Mouse (Mus musculus): ENCODE measurements around the gene Ndrg4. TPM values are rescaled to one million over a fixed set of nuclear protein-coding genes. Genes with fewer than 3 reads are reported as not detected.

Ndrg4 gene
- 955 and 1,153 TPM in 2 replicates for polyA plus RNA-seq (2021; fragmentation: Nextera tagmentation)
- long read RNA-seq, experiment 1, transcript Ndrg4-201 (17 exons, 3,101 nt), result minor isoform, 1,019 of 9,267 reads
- long read RNA-seq, experiment 1, transcript Ndrg4-202 (15 exons, 2,966 nt), result major isoform, 6,050 of 9,267 reads
- long read RNA-seq, experiment 1, transcript Ndrg4-208 (2 exons, 505 nt), result minor isoform, 195 of 9,267 reads
- long read RNA-seq, experiment 1, transcript Ndrg4-203 (14 exons, 2,738 nt), result minor isoform, 622 of 9,267 reads
- long read RNA-seq, experiment 1, partial matches to known transcripts, result 470 of 9,267 reads
- long read RNA-seq, experiment 1, other reads (novel, unspliced or antisense), result 911 of 9,267 reads
- long read RNA-seq, experiment 2, transcript Ndrg4-201 (17 exons, 3,101 nt), result minor isoform, 102 of 1,691 reads
- long read RNA-seq, experiment 2, transcript Ndrg4-202 (15 exons, 2,966 nt), result major isoform, 820 of 1,691 reads
- long read RNA-seq, experiment 2, transcript Ndrg4-203 (14 exons, 2,738 nt), result minor isoform, 92 of 1,691 reads
- long read RNA-seq, experiment 2, transcript Ndrg4-208 (2 exons, 505 nt), result minor isoform, 37 of 1,691 reads
- long read RNA-seq, experiment 2, partial matches to known transcripts, result 560 of 1,691 reads
- long read RNA-seq, experiment 2, other reads (novel, unspliced or antisense), result 80 of 1,691 reads

GRCm38 (mm10) chr8:95676631-95677030, at the start of gene Ndrg4:
Gene Ndrg4, plus strand, starts transcription at chr8:95676980.

GRCm38 (mm10) chr8:95633262-95634062, 43.3 kb upstream of the Ndrg4 start, which contains the start of gene Gins3:
Gene Gins3, plus strand, starts transcription at chr8:95633453.

GRCm38 (mm10) chr8:95715676-95716531, 39.1 kb downstream of the Ndrg4 start, which contains the start of gene Setd6:
Gene Setd6, plus strand, starts transcription at chr8:95715881.

Other genes starting within 250 kb of the Ndrg4 start
- 116 and 134 TPM in 2 replicates for gene Cfap20, start 242.1 kb upstream of the Ndrg4 start, polyA plus RNA-seq (2021; fragmentation: Nextera tagmentation)
- 9.1 and 10.3 TPM in 2 replicates for gene Csnk2a2, start 186.9 kb upstream of the Ndrg4 start, polyA plus RNA-seq (2021; fragmentation: Nextera tagmentation)
- 7.0 and 7.9 TPM in 2 replicates for gene Ccdc113, start 142.9 kb upstream of the Ndrg4 start, polyA plus RNA-seq (2021; fragmentation: Nextera tagmentation)
- not detected in 2 replicates for gene Prss54, start 100.6 kb upstream of the Ndrg4 start, polyA plus RNA-seq (2021; fragmentation: Nextera tagmentation)
- 2.3 and 2.7 TPM in 2 replicates for gene Gins3, start 43.5 kb upstream of the Ndrg4 start, polyA plus RNA-seq (2021; fragmentation: Nextera tagmentation)
- gene Setd6, start 38.9 kb downstream of the Ndrg4 start, polyA plus RNA-seq (2021; fragmentation: Nextera tagmentation), result 8.1 and 12.1 TPM in 2 replicates
- gene Cnot1, start 130.5 kb downstream of the Ndrg4 start, polyA plus RNA-seq (2021; fragmentation: Nextera tagmentation), result 8.8 and 13.5 TPM in 2 replicates
- gene Sap18b, start 148.4 kb downstream of the Ndrg4 start, polyA plus RNA-seq (2021; fragmentation: Nextera tagmentation), result 224 and 267 TPM in 2 replicates
- gene Slc38a7, start 176.6 kb downstream of the Ndrg4 start, polyA plus RNA-seq (2021; fragmentation: Nextera tagmentation), result 15.4 and 16.2 TPM in 2 replicates
- 118 and 151 TPM in 2 replicates for gene Got2, start 211.6 kb downstream of the Ndrg4 start, polyA plus RNA-seq (2021; fragmentation: Nextera tagmentation)

Data from left cerebral cortex, adult 6 months (tissue).